Comparison of ENCODE assay signal across 28 mouse cellular contexts in the genomic region with DNA sequence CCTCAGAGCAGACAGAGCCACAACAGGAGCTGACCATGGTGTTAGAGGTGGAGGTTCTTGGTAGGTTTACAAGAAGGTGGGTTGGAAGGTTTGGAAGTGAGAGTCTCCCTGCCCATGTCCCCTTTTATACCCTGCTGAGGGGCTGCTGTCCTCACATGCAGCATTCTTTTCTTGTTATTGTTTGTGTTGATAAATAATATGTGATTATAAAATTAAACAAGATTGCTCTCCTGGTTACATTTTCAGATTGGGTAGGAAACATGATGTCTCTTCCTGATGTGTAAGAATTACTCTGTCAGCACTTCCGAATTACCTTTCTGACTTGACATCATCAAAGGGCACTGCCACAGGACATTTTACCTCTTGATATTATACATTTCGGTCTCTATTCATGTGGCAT. TPM values are rescaled to one million over a fixed set of nuclear protein-coding genes. Genes with fewer than 3 reads are reported as not detected.
"Had no signal": no experiment of that assay in that cellular context is flagged by ENCODE, and none has a peak within 500 bp of the region (broad histone marks: within the 10 kb centered on the region; RNA-seq: fewer than 3 reads in every experiment).

Gm11564 (minus strand) TSS at position 101 of the 400 bp plus-strand sequence.

RNA-seq across cellular contexts. Expression of gene Gm11564, which starts in this region (rescaled TPM):
- total RNA-seq: common myeloid progenitor, adult 5-6 weeks; forebrain, postnatal 0 days; gastrocnemius, adult 18-20 months; gastrocnemius, adult 2 months; gastrocnemius, adult 8-10 months; gastrocnemius, postnatal 10 days; gastrocnemius, postnatal 14 days; gastrocnemius, postnatal 25 days; gastrocnemius, postnatal 36 days; gastrocnemius, postnatal 4 days; granulocyte monocyte progenitor cell, adult 5-6 weeks; heart, adult 18-20 months; heart, adult 2 months; heart, adult 8-10 months had no signal
- polyA plus RNA-seq: cortical plate, adult 2 months; embryonic facial prominence, embryonic 10.5 days; embryonic facial prominence, embryonic 11.5 days; embryonic facial prominence, embryonic 12.5 days; embryonic facial prominence, embryonic 13.5 days; embryonic facial prominence, embryonic 14.5 days; erythroblast, embryonic 14.5 days; forebrain, embryonic 11.5 days; forebrain, embryonic 13.5 days; forebrain, embryonic 14.5 days; forebrain, embryonic 15.5 days; forebrain, embryonic 16.5 days; forebrain, postnatal 0 days; frontal cortex, adult 2 months; gonadal fat pad, adult 2 months; heart, adult 2 months had no signal
